Mouse (Mus musculus) hindbrain, postnatal 0 days (tissue): ENCODE data around the gene Ssh2. TPM values are rescaled to one million over a fixed set of nuclear protein-coding genes. Genes with fewer than 3 reads are reported as not detected.

Experiments
- ATAC-seq: fragments of 200-750 bp; cut with Nextera tagmentation; 2 replicates; pipeline ENCODE4 v1.8.0; 2017; ENCODE audit warnings: mild to moderate bottlenecking, moderate TSS enrichment, moderate library complexity
- DNase-seq: peaks from one replicate; pipeline ENCODE4 v3.0.0-alpha.2; 2015; ENCODE audit warnings: low spot score
- H3K27ac ChIP-seq: fragments of 300-500 bp; sonication (generic); 2 replicates; pipeline ENCODE4 v1.5.1; 2014; ENCODE audit warnings: mild to moderate bottlenecking
- H3K27me3 ChIP-seq: fragments of 300-500 bp; sonication (generic); 2 replicates; pipeline ENCODE4 v1.6.1; 2014; ENCODE audit warnings: low read length, mixed read lengths; ENCODE audit not compliant: insufficient read depth
- H3K36me3 ChIP-seq: fragments of 300-500 bp; sonication (generic); 2 replicates; pipeline ENCODE4 v1.6.1; 2014; ENCODE audit warnings: low read length, mixed read lengths; ENCODE audit not compliant: insufficient read depth
- H3K4me1 ChIP-seq: fragments of 300-500 bp; sonication (generic); 2 replicates; pipeline ENCODE4 v1.6.1; 2014; ENCODE audit warnings: antibody characterized with exemption, low read length, mixed read lengths; ENCODE audit not compliant: insufficient read depth
- H3K4me2 ChIP-seq: fragments of 300-500 bp; sonication (generic); 2 replicates; pipeline ENCODE4 v1.6.1; 2014; ENCODE audit warnings: low read depth, mild to moderate bottlenecking, low read length, moderate library complexity, mixed read lengths
- H3K4me3 ChIP-seq: fragments of 300-500 bp; sonication (generic); 2 replicates; pipeline ENCODE4 v1.5.1; 2014; ENCODE audit warnings: low read length
- H3K9ac ChIP-seq: fragments of 300-500 bp; sonication (generic); replicated peaks from 2 replicates; pipeline ENCODE4 v1.6.1; 2014; ENCODE audit warnings: mild to moderate bottlenecking, low read length, moderate library complexity, mixed read lengths
- H3K9me3 ChIP-seq: fragments of 300-500 bp; sonication (generic); 2 replicates; pipeline ENCODE4 v1.6.1; 2016; ENCODE audit warnings: low read length, mixed read lengths
- CTCF ChIP-seq: IDR thresholded peaks from 2 replicates; pipeline ENCODE4 v1.5.1; 2016; ENCODE audit warnings: antibody characterized with exemption, control low read depth, low read depth
- WGBS: fragments of 180-500 bp; shearing (Covaris S2); extraction: QIAGEN DNeasy Blood & Tissue Kit; methylation state at CpG from one replicate; pipeline ENCODE4 v1.1.7; 2014; 5-methylcytosine and 5-hydroxymethylcytosine counted together
- polyA plus RNA-seq: library from polyadenylated mRNA; unstranded; fragments of >200 nt; fragmentation: Nextera tagmentation; extraction: Ambion mirVana; gene quantifications from 2 replicates; pipeline ENCODE4 v1.2.1, GENCODE M21; 2015
- total RNA-seq: library from RNA; depleted of rRNA; stranded (reverse); fragments of >200 nt; gene quantifications from 2 replicates; pipeline ENCODE4 v1.2.3, GENCODE M21; 2014

Gene Ssh2
- total and polyA plus RNA-seq, 2 experiments from 2014 or later: 10.9 to 30.1 TPM

- Histone ChIP-seq H3K27me3 (no peaks in the 10 kb centered on the region), H3K36me3 (peaks cover 1% of the 10 kb centered on the region), H3K4me2 (peak overlapping the region; percentile 94), H3K27ac (peak overlapping the region; percentile 95), H3K4me1 (peaks cover 35% of the 10 kb centered on the region), H3K9me3 (no peaks in the 10 kb centered on the region), H3K4me3 (peak overlapping the region; percentile 93), H3K9ac (peak overlapping the region; percentile 97)
- 28% methylated on average over 4 of the region's 4 CpGs for WGBS
- DNase-seq: no peak
- no peak for ATAC-seq
- no peak for TF ChIP-seq CTCF
Observed at GRCm38 (mm10) chr11:77494344-77494676, 278.2 kb downstream of the Ssh2 start.

GRCm38 (mm10) chr11:77494782-77495181, 278.7 kb downstream of the Ssh2 start:
- Histone ChIP-seq H3K4me1 (peaks cover 35% of the 10 kb centered on the region), H3K27ac (peak overlapping the region; percentile 95; the same call in 1 of the 2 replicates), H3K4me3 (peak overlapping the region; percentile 93), H3K9me3 (no peaks in the 10 kb centered on the region), H3K36me3 (peaks cover 6% of the 10 kb centered on the region), H3K4me2 (peak overlapping the region; percentile 94), H3K27me3 (no peaks in the 10 kb centered on the region), H3K9ac (peak overlapping the region; percentile 97; the same call in 1 of the 2 replicates)
- no peak for TF ChIP-seq CTCF
- 73% methylated on average over 6 of the region's 6 CpGs for WGBS
- DNase-seq: no peak
- no peak for ATAC-seq

GRCm38 (mm10) chr11:77495507-77495906, 279.4 kb downstream of the Ssh2 start:
- H3K36me3 ChIP-seq: peaks cover 10% of the 10 kb centered on the region
- no peak overlapping the region for H3K4me2 ChIP-seq
- ATAC-seq (no peak), DNase-seq (no peak)
- H3K9me3 ChIP-seq: no peaks in the 10 kb centered on the region
- peak overlapping the region; percentile 97; the same call in 1 of the 2 replicates for H3K9ac ChIP-seq
- H3K4me3 ChIP-seq: no peak overlapping the region
- H3K27me3 ChIP-seq: no peaks in the 10 kb centered on the region
- no peak overlapping the region for H3K27ac ChIP-seq
- H3K4me1 ChIP-seq: peaks cover 36% of the 10 kb centered on the region
- no peak for TF ChIP-seq CTCF

GRCm38 (mm10) chr11:77497341-77497756, 281.3 kb downstream of the Ssh2 start:
- DNase-seq: peak; percentile 53

GRCm38 (mm10) chr11:77497851-77498250, 281.8 kb downstream of the Ssh2 start:
- H3K4me3 ChIP-seq: no peak overlapping the region
- H3K9ac ChIP-seq: 0 out of 2 replicates have a peak overlapping the region, but pooled peaks have one; percentile 13
- no peak for DNase-seq
- no peaks in the 10 kb centered on the region for H3K27me3 ChIP-seq
- H3K9me3 ChIP-seq: no peaks in the 10 kb centered on the region
- 38% methylated on average over 4 of the region's 4 CpGs for WGBS
- H3K4me2 ChIP-seq: no peak overlapping the region
- no peak for ATAC-seq
- peaks cover 25% of the 10 kb centered on the region for H3K4me1 ChIP-seq
- TF ChIP-seq CTCF: no peak
- peaks cover 13% of the 10 kb centered on the region for H3K36me3 ChIP-seq
- H3K27ac ChIP-seq: peak overlapping the region; percentile 54

More at GRCm38 (mm10) chr11:77497341-77497756, 281.3 kb downstream of the Ssh2 start:
- Histone ChIP-seq H3K27ac (peak overlapping the region; percentile 54), H3K27me3 (no peaks in the 10 kb centered on the region), H3K9ac (no peak overlapping the region), H3K4me2 (no peak overlapping the region), H3K9me3 (no peaks in the 10 kb centered on the region), H3K4me3 (no peak overlapping the region), H3K36me3 (peaks cover 10% of the 10 kb centered on the region), H3K4me1 (peaks cover 29% of the 10 kb centered on the region)
- ATAC-seq: no peak
- TF ChIP-seq CTCF: peak; percentile 48
- WGBS: 23% methylated on average over 6 of the region's 6 CpGs

GRCm38 (mm10) chr11:77498261-77499139, 282.4 kb downstream of the Ssh2 start:
- Histone ChIP-seq H3K9ac (0 out of 2 replicates have a peak overlapping the region, but pooled peaks have one; percentile 13), H3K36me3 (peaks cover 19% of the 10 kb centered on the region), H3K27me3 (no peaks in the 10 kb centered on the region), H3K27ac (peak overlapping the region; percentile 54), H3K9me3 (no peaks in the 10 kb centered on the region), H3K4me1 (peaks cover 25% of the 10 kb centered on the region), H3K4me2 (no peak overlapping the region), H3K4me3 (no peak overlapping the region)
- DNase-seq (no peak), ATAC-seq (no peak)
- no peak for TF ChIP-seq CTCF
- WGBS: 60% methylated on average over 12 of the region's 12 CpGs

GRCm38 (mm10) chr11:77499354-77499753, 283.3 kb downstream of the Ssh2 start:
- WGBS: 73% methylated on average over 7 of the region's 7 CpGs
- no peak overlapping the region for H3K9ac ChIP-seq
- TF ChIP-seq CTCF: no peak
- no peak overlapping the region for H3K4me2 ChIP-seq
- H3K36me3 ChIP-seq: peaks cover 28% of the 10 kb centered on the region
- H3K27ac ChIP-seq: no peak overlapping the region
- 0 out of 2 replicates have a peak, but pooled peaks have one; percentile 28 for ATAC-seq
- no peak overlapping the region for H3K4me3 ChIP-seq
- peaks cover 22% of the 10 kb centered on the region for H3K4me1 ChIP-seq
- no peaks in the 10 kb centered on the region for H3K9me3 ChIP-seq
- peak; percentile 60 for DNase-seq
- no peaks in the 10 kb centered on the region for H3K27me3 ChIP-seq
